Mouse (Mus musculus) MEL (cell line): ENCODE results near the gene Hcrt. TPM values are rescaled to one million over a fixed set of nuclear protein-coding genes. Genes with fewer than 3 reads are reported as not detected.
A peak's percentile ranks its signal among the peaks of the same experiment; 100 is the strongest.

ENCODE experiments used
- BHLHE40 ChIP-seq: IDR thresholded peaks from 2 replicates; pipeline ENCODE4 v1.6.1; 2012; ENCODE audit warnings: low read depth, mild to moderate bottlenecking, inconsistent platforms, low read length, improper control_type of control experiment, borderline replicate concordance
- E2F4 ChIP-seq: IDR thresholded peaks from 2 replicates; pipeline ENCODE4 v1.6.1; 2011; ENCODE audit warnings: low read depth, low read length, improper control_type of control experiment, borderline replicate concordance
- ELF1 ChIP-seq: IDR thresholded peaks from 2 replicates; pipeline ENCODE4 v1.6.1; 2014; ENCODE audit warnings: low read depth, mild to moderate bottlenecking, inconsistent platforms, low read length, improper control_type of control experiment, moderate library complexity
- EP300 ChIP-seq, 2 experiments: IDR thresholded peaks; 2 replicates each; pipeline ENCODE4 v1.6.1; 2011; ENCODE audit warnings: improper control_type of control experiment in 2 of 2, low read length in 2 of 2, low read depth in 1 of 2, mild to moderate bottlenecking in 1 of 2
- ETS1 ChIP-seq: IDR thresholded peaks from 2 replicates; pipeline ENCODE4 v1.6.1; 2012; ENCODE audit warnings: low read depth, mild to moderate bottlenecking, inconsistent platforms, low read length, improper control_type of control experiment, moderate library complexity
- KAT2A ChIP-seq: conservative IDR thresholded peaks from 2 replicates; pipeline ENCODE4 v1.6.1; 2012; ENCODE audit warnings: low read depth, low read length, improper control_type of control experiment, inconsistent platforms
- MAFK ChIP-seq: IDR thresholded peaks from 2 replicates; pipeline ENCODE4 v1.6.1; 2011; ENCODE audit warnings: low read depth, mild to moderate bottlenecking, low read length, improper control_type of control experiment, borderline replicate concordance
- MAX ChIP-seq: IDR thresholded peaks from 2 replicates; pipeline ENCODE4 v1.6.1; 2011; ENCODE audit warnings: low read length, improper control_type of control experiment
- MEF2A ChIP-seq: IDR thresholded peaks from 2 replicates; pipeline ENCODE4 v1.6.1; 2014; ENCODE audit warnings: low read depth, mild to moderate bottlenecking, inconsistent platforms, low read length, improper control_type of control experiment; ENCODE audit not compliant: poor library complexity, insufficient replicate concordance, severe bottlenecking; ENCODE audit errors: extremely low read depth
- MXI1 ChIP-seq: IDR thresholded peaks from 2 replicates; pipeline ENCODE4 v1.6.1; 2011; ENCODE audit warnings: mild to moderate bottlenecking, low read depth, low read length, improper control_type of control experiment
- MYC ChIP-seq: IDR thresholded peaks from 2 replicates; pipeline ENCODE4 v1.6.1; 2011; ENCODE audit warnings: low read depth, mild to moderate bottlenecking, low read length, improper control_type of control experiment, moderate library complexity
- NELFE ChIP-seq: IDR thresholded peaks from 2 replicates; pipeline ENCODE4 v1.6.1; 2011; ENCODE audit warnings: low read depth, low read length, improper control_type of control experiment
- NRF1 ChIP-seq: IDR thresholded peaks from 2 replicates; pipeline ENCODE4 v1.6.1; 2014; ENCODE audit warnings: low read depth, mild to moderate bottlenecking, inconsistent platforms, low read length, improper control_type of control experiment, moderate library complexity; ENCODE audit not compliant: poor library complexity, insufficient read depth, severe bottlenecking
- POLR2A ChIP-seq, 2 experiments: IDR thresholded peaks; 2 replicates each; pipeline ENCODE4 v1.6.1; 2011 to 2012; ENCODE audit warnings: low read length in 2 of 2, mild to moderate bottlenecking in 2 of 2, control low read depth in 1 of 2, improper control_type of control experiment in 1 of 2, low read depth in 1 of 2, moderate library complexity in 1 of 2; ENCODE audit not compliant: control insufficient read depth in 1 of 2, insufficient read depth in 1 of 2, poor library complexity in 1 of 2
- POLR2AphosphoS5 ChIP-seq: IDR thresholded peaks from 2 replicates; pipeline ENCODE4 v1.6.1; 2012; ENCODE audit warnings: low read depth, borderline replicate concordance, mild to moderate bottlenecking, inconsistent platforms, low read length, moderate library complexity, mixed read lengths
- RCOR1 ChIP-seq: IDR thresholded peaks from 2 replicates; pipeline ENCODE4 v1.6.1; 2012; ENCODE audit warnings: low read depth, mild to moderate bottlenecking, inconsistent platforms, low read length, improper control_type of control experiment
- TAL1 ChIP-seq: IDR thresholded peaks from 2 replicates; pipeline ENCODE4 v1.6.1; 2012; ENCODE audit warnings: mild to moderate bottlenecking, inconsistent platforms, low read length, moderate library complexity, mixed read lengths
- TBP ChIP-seq: IDR thresholded peaks from 2 replicates; pipeline ENCODE4 v1.8.0; 2011; ENCODE audit warnings: low read depth, low read length, improper control_type of control experiment
- USF1 ChIP-seq: IDR thresholded peaks from 2 replicates; pipeline ENCODE4 v1.6.1; 2014; ENCODE audit warnings: low read depth, mild to moderate bottlenecking, inconsistent platforms, low read length, improper control_type of control experiment, moderate library complexity
- ZC3H11A ChIP-seq: IDR thresholded peaks from 2 replicates; pipeline ENCODE4 v1.6.1; 2012; ENCODE audit warnings: low read depth, mild to moderate bottlenecking, inconsistent platforms, low read length, improper control_type of control experiment
- ZMIZ1 ChIP-seq: IDR thresholded peaks from 2 replicates; pipeline ENCODE4 v1.6.1; 2012; ENCODE audit warnings: low read depth, mild to moderate bottlenecking, inconsistent platforms, low read length, improper control_type of control experiment, moderate library complexity
- polyA plus RNA-seq, 2 experiments: library from polyadenylated mRNA; stranded (reverse) in 1 of 2; unstranded in 1 of 2; fragments of >175 nt in 1 of 2; fragments of >200 nt in 1 of 2; gene quantifications; 2 replicates each; pipeline versions ENCODE4 v1.2.1 to v1.2.4; 2012; ENCODE audit warnings: low replicate concordance in 2 of 2, low read depth in 1 of 2; ENCODE audit not compliant: insufficient read length in 2 of 2, insufficient read depth in 1 of 2, missing spikeins in 1 of 2
- total RNA-seq: library from RNA; depleted of rRNA; stranded (reverse); fragments of 300-350 nt; gene quantifications from 2 replicates; pipeline ENCODE4 v1.2.3, GENCODE M21; 2012; rRNA removed

Gene Hcrt
- total and polyA plus RNA-seq, 3 experiments, result not detected

DNA sequence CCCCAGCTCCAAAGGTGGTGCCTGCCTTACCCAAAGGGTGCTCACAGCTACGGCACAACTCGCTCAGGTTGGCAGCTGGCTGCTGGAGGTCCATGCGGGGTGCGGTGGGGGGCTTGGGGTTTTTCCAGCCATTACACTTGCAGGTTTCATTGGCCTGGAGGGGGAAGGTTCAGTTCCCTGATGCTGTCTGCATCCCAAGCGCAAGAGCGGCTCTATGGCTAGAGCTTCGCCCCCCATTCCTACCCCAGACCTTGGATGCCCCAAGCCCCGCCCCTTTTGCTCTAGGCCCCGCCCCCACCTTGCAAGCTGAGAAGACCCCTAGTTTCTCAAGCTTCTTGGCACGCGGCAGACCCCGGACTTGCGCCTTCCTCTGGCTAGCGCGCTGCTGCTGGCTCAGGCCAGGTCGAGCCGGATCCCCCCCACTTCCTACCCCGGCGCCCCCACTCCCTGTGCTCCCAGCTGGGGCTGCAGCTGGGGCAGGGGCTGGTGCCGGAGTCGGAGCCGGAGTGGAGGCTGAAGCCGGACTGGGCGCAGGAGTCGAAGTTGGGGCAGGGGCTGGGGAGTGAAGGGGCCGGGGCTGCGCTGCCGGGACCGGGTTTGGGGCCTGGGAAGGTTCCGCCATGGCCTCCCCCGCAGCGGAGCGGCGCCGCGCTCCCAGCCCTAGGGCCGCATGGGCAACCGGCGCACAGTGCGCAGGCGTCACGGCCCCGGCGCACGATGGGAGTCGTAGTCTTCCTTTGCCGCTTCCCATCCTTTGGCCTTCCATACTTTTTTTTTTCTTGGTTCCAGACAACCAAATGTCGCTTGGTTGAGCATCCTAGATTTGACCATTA lies 50.7 kb downstream of the Hcrt start, which contains the start of gene Kat2a (continued):
- peak; percentile 92 for TF ChIP-seq KAT2A
- no peak for TF ChIP-seq EP300 (IDR thresholded peaks at IDR 0.05; ENCODE audit: low read depth in 1 of 2, low read length in 2 of 2)
- no peak for TF ChIP-seq POLR2AphosphoS5
- TF ChIP-seq RCOR1, result peak; percentile 36; the same call in 1 of the 2 replicates
- TF ChIP-seq MYC, result peak; percentile 95
- peak; percentile 97 for TF ChIP-seq MXI1
- no peak; the same call in 1 of the 2 replicates for TF ChIP-seq USF1
- TF ChIP-seq ELF1, result peak; percentile 78
- no peak for TF ChIP-seq E2F4
- TF ChIP-seq TAL1, result no peak
- peak; percentile 95 to 99 for TF ChIP-seq POLR2A (IDR thresholded peaks at IDR 0.05; ENCODE audit: control insufficient read depth in 1 of 2, insufficient read depth in 1 of 2, low read depth in 1 of 2, low read length in 2 of 2, poor library complexity in 1 of 2)
- peak; percentile 68; the same call in 1 of the 2 replicates for TF ChIP-seq ZMIZ1
- peak; percentile 66 for TF ChIP-seq TBP
- TF ChIP-seq MAX, result peak; percentile 93
- no peak for TF ChIP-seq BHLHE40
- TF ChIP-seq NRF1, result peak; percentile 95
- TF ChIP-seq ZC3H11A, result peak; percentile 15; the same call in 1 of the 2 replicates
- no peak for TF ChIP-seq MAFK
- no peak for TF ChIP-seq MEF2A
- no peak for TF ChIP-seq ETS1
- TF ChIP-seq NELFE, result peak; percentile 97

Other genes starting within 250 kb of the Hcrt start
- 220 and 234 TPM in 2 replicates for gene Acly, start 234.9 kb downstream of the Hcrt start, total RNA-seq
- 100 to 1,000 TPM in 1 of 2 experiments, not detected in 1; 167 TPM for gene Acly, start 234.9 kb downstream of the Hcrt start, polyA plus RNA-seq
- gene Ttc25, start 217.3 kb downstream of the Hcrt start, total RNA-seq, result 0.23 and 0.46 TPM in 2 replicates
- under 1 TPM in 1 of 2 experiments, not detected in 1; 0.92 TPM for gene Ttc25, start 217.3 kb downstream of the Hcrt start, polyA plus RNA-seq
- gene Cnp, start 188.0 kb downstream of the Hcrt start, total RNA-seq, result 19.0 and 20.1 TPM in 2 replicates
- 10 to 100 TPM in 1 of 2 experiments, not detected in 1; 20.8 TPM for gene Cnp, start 188.0 kb downstream of the Hcrt start, polyA plus RNA-seq
- 37.1 and 40.5 TPM in 2 replicates for gene Nkiras2, start 143.7 kb downstream of the Hcrt start, total RNA-seq
- 10 to 100 TPM in 1 of 2 experiments, not detected in 1; 49.9 TPM for gene Nkiras2, start 143.7 kb downstream of the Hcrt start, polyA plus RNA-seq
- gene Dnajc7, start 142.8 kb downstream of the Hcrt start, total RNA-seq, result 230 and 233 TPM in 2 replicates
- gene Dnajc7, start 142.8 kb downstream of the Hcrt start, polyA plus RNA-seq, result 100 to 1,000 TPM; 346 to 452 TPM
- gene Zfp385c, start 70.5 kb downstream of the Hcrt start, total RNA-seq, result 0.12 TPM in 1 of 2 replicates, not detected in the other
- gene Zfp385c, start 70.5 kb downstream of the Hcrt start, polyA plus RNA-seq, result under 1 TPM in 1 of 2 experiments, not detected in 1; 0.15 TPM
- 2.9 and 3.6 TPM in 2 replicates for gene Dhx58, start 58.7 kb downstream of the Hcrt start, total RNA-seq
- 1 to 10 TPM in 1 of 2 experiments, not detected in 1; 3.9 TPM for gene Dhx58, start 58.7 kb downstream of the Hcrt start, polyA plus RNA-seq
- gene Kat2a, start 50.5 kb downstream of the Hcrt start, total RNA-seq, result 57.9 and 59.6 TPM in 2 replicates
- 100 to 1,000 TPM in 1 of 2 experiments, 10 to 100 TPM in 1; 63.7 to 143 TPM for gene Kat2a, start 50.5 kb downstream of the Hcrt start, polyA plus RNA-seq
- 0.49 and 0.73 TPM in 2 replicates for gene Hspb9, start 49.1 kb downstream of the Hcrt start, total RNA-seq
- gene Hspb9, start 49.1 kb downstream of the Hcrt start, polyA plus RNA-seq, result 1 to 10 TPM in 1 of 2 experiments, not detected in 1; 2.1 TPM
- gene Rab5c, start 24.7 kb downstream of the Hcrt start, total RNA-seq, result 233 and 263 TPM in 2 replicates
- 100 to 1,000 TPM in 1 of 2 experiments, not detected in 1; 249 TPM for gene Rab5c, start 24.7 kb downstream of the Hcrt start, polyA plus RNA-seq
- gene Kcnh4, start 3.0 kb downstream of the Hcrt start, total RNA-seq, result 0.07 and 0.08 TPM in 2 replicates
- under 1 TPM in 1 of 2 experiments, not detected in 1; 0.04 TPM for gene Kcnh4, start 3.0 kb downstream of the Hcrt start, polyA plus RNA-seq
- 5.7 and 7.1 TPM in 2 replicates for gene Ghdc, start 8.0 kb upstream of the Hcrt start, total RNA-seq
- 1 to 10 TPM in 1 of 2 experiments, not detected in 1; 9.2 TPM for gene Ghdc, start 8.0 kb upstream of the Hcrt start, polyA plus RNA-seq
- 28.7 and 29.3 TPM in 2 replicates for gene Stat5b, start 87.8 kb upstream of the Hcrt start, total RNA-seq
- 10 to 100 TPM; 32.3 to 37.0 TPM for gene Stat5b, start 87.8 kb upstream of the Hcrt start, polyA plus RNA-seq
- gene Stat5a, start 96.4 kb upstream of the Hcrt start, total RNA-seq, result 54.2 and 59.0 TPM in 2 replicates
- 10 to 100 TPM in 1 of 2 experiments, not detected in 1; 86.8 TPM for gene Stat5a, start 96.4 kb upstream of the Hcrt start, polyA plus RNA-seq
- gene Stat3, start 176.6 kb upstream of the Hcrt start, total RNA-seq, result 25.7 and 31.1 TPM in 2 replicates
- 100 to 1,000 TPM in 1 of 2 experiments, 10 to 100 TPM in 1; 64.7 to 249 TPM for gene Stat3, start 176.6 kb upstream of the Hcrt start, polyA plus RNA-seq
- 2.9 and 3.4 TPM in 2 replicates for gene Cavin1, start 208.0 kb upstream of the Hcrt start, total RNA-seq
- 1 to 10 TPM in 1 of 2 experiments, not detected in 1; 9.0 TPM for gene Cavin1, start 208.0 kb upstream of the Hcrt start, polyA plus RNA-seq
- 12.8 and 20.8 TPM in 2 replicates for gene Atp6v0a1, start 246.5 kb upstream of the Hcrt start, total RNA-seq
- gene Atp6v0a1, start 246.5 kb upstream of the Hcrt start, polyA plus RNA-seq, result 10 to 100 TPM in 1 of 2 experiments, not detected in 1; 23.2 TPM